Mouse (Mus musculus) left cerebral cortex, adult 11 months (tissue): ENCODE results near the gene Wdr86.
"Not testable (repeated sequence)": the region's sequence is repeated elsewhere in the genome, so short reads cannot be mapped to it uniquely, and the experiment has no call there.

Experiments
- DNase-seq: peaks from one replicate; pipeline ENCODE4 v3.0.0; 2022; ENCODE audit warnings: low spot score

Wdr86 gene

GRCm38 (mm10) chr5:24730488-24730871, at the start of gene Wdr86:
TSS of gene Wdr86 (minus strand) at chr5:24730727.
- no peak for DNase-seq

- no peak for DNase-seq
These were observed 49.5 kb upstream of the Wdr86 start for GRCm38 (mm10) chr5:24779881-24780512.

- no peak for DNase-seq
These were observed 48.8 kb upstream of the Wdr86 start for GRCm38 (mm10) chr5:24779321-24779720.

GRCm38 (mm10) chr5:24778843-24779140, 48.3 kb upstream of the Wdr86 start:
- no peak for DNase-seq

GRCm38 (mm10) chr5:24778082-24778842, 47.7 kb upstream of the Wdr86 start:
- no peak for DNase-seq

- no peak for DNase-seq
These were observed 46.2 kb upstream of the Wdr86 start for GRCm38 (mm10) chr5:24776681-24777080.

GRCm38 (mm10) chr5:24774549-24774948, 44.0 kb upstream of the Wdr86 start:
- DNase-seq = not testable (repeated sequence)

- DNase-seq = no peak
These were observed 27.3 kb upstream of the Wdr86 start, which contains the start of gene Crygn for GRCm38 (mm10) chr5:24757816-24758215. TSS of gene Crygn (minus strand) at chr5:24758008.

GRCm38 (mm10) chr5:24756931-24757330, 26.4 kb upstream of the Wdr86 start:
- DNase-seq = no peak

- no peak for DNase-seq
These were observed 21.6 kb upstream of the Wdr86 start for GRCm38 (mm10) chr5:24752175-24752498.

- DNase-seq = no peak
These were observed 21.0 kb upstream of the Wdr86 start for GRCm38 (mm10) chr5:24751305-24752174.

GRCm38 (mm10) chr5:24750321-24751304, 20.1 kb upstream of the Wdr86 start:
- peak; percentile 71 for DNase-seq

GRCm38 (mm10) chr5:24749731-24750130, 19.2 kb upstream of the Wdr86 start:
- DNase-seq = no peak

GRCm38 (mm10) chr5:24747533-24747932, 17.0 kb upstream of the Wdr86 start:
- no peak for DNase-seq

GRCm38 (mm10) chr5:24743956-24744355, 13.4 kb upstream of the Wdr86 start:
- DNase-seq = no peak

- DNase-seq = no peak
These were observed 10.8 kb upstream of the Wdr86 start for GRCm38 (mm10) chr5:24741172-24741885.

GRCm38 (mm10) chr5:24739141-24739753, 8.7 kb upstream of the Wdr86 start:
- no peak for DNase-seq

- no peak for DNase-seq
These were observed 8.0 kb upstream of the Wdr86 start for GRCm38 (mm10) chr5:24738517-24738916.

GRCm38 (mm10) chr5:24737595-24737994, 7.1 kb upstream of the Wdr86 start:
- DNase-seq = no peak

- DNase-seq = no peak
These were observed 3.4 kb upstream of the Wdr86 start for GRCm38 (mm10) chr5:24733771-24734426.
